Mouse (Mus musculus): ENCODE measurements around the gene Dync1i1.

DNA sequence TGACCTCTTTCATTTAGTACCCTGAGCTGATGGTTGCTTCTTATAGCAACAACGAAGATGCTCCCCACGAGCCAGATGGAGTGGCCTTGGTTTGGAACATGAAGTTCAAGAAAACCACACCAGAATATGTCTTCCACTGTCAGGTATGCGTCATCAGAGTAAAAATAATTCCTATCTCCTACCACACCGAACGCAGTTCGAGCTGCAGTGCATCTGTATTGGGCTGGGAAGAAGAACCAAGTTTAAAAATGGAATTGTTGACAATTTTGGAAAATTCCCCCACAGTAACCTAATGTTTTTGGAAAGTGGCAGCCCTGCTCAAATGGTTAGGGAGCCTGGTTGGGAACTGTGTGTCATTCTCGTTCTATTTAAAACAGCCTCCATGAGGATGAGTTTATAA lies 197.7 kb downstream of the Dync1i1 start:
- TF ChIP-seq MYOG (IDR thresholded peaks at IDR 0.05; ENCODE audit: control insufficient read depth in 1 of 3, insufficient read depth in 1 of 3, insufficient read length in 2 of 3, low read depth in 2 of 3) = no peak
- no peak for TF ChIP-seq POLR2A (IDR thresholded peaks at IDR 0.05; ENCODE audit: insufficient read length, low read depth)
- no peak for TF ChIP-seq MAX (IDR thresholded peaks at IDR 0.05; ENCODE audit: low read depth)
- TF ChIP-seq E2F4 (IDR thresholded peaks at IDR 0.05; ENCODE audit: insufficient read depth) = no peak
- TF ChIP-seq MYOD1 (IDR thresholded peaks at IDR 0.05; ENCODE audit: control insufficient read depth in 1 of 3, insufficient read length in 2 of 3, low read depth in 2 of 3) = no peak
- no peak for TF ChIP-seq POLR2AphosphoS2 (IDR thresholded peaks at IDR 0.05; ENCODE audit: insufficient read length, low read depth)
- no peak for TF ChIP-seq CEBPB (IDR thresholded peaks at IDR 0.05; ENCODE audit: insufficient read depth, poor library complexity, severe bottlenecking)
- TF ChIP-seq TCF12 (IDR thresholded peaks at IDR 0.05; ENCODE audit: insufficient read depth, poor library complexity, severe bottlenecking) = no peak
- no peak for TF ChIP-seq USF1 (IDR thresholded peaks at IDR 0.05; ENCODE audit: low read depth)
- TF ChIP-seq TCF3 (IDR thresholded peaks at IDR 0.05; ENCODE audit: insufficient read length, low read depth) = no peak
- no peak for TF ChIP-seq SRF (IDR thresholded peaks at IDR 0.05; ENCODE audit: control insufficient read depth, insufficient read length, low read depth)
- TF ChIP-seq REST (IDR thresholded peaks at IDR 0.05; ENCODE audit: insufficient read depth, insufficient read length) = no peak
